Comparison of ENCODE assay signal across 12 mouse cellular contexts in genomic region chr8:106368501-106368900, GRCm38 (mm10). TPM values are rescaled to one million over a fixed set of nuclear protein-coding genes. Genes with fewer than 3 reads are reported as not detected.
DNase-seq lines count a peak whose midpoint lies in the region; ATAC-seq and TF ChIP-seq lines count a peak whose summit lies in the region.
"Had no signal": no experiment of that assay in that cellular context is flagged by ENCODE, and none has a peak within 500 bp of the region (broad histone marks: within the 10 kb centered on the region; RNA-seq: fewer than 3 reads in every experiment).

No protein-coding gene starts in this region.

- peak; percentile 40 for TF ChIP-seq CTCF in heart, adult 2 months (IDR thresholded peaks at IDR 0.05)
- peak; percentile 30; the same call in 1 of the 2 replicates for TF ChIP-seq CTCF in lung, postnatal 0 days (IDR thresholded peaks at IDR 0.05)
- peak; percentile 57 for TF ChIP-seq CTCF in stomach, postnatal 0 days (IDR thresholded peaks at IDR 0.05; ENCODE audit: low read depth)

- no peaks in the 10 kb centered on the region for H3K9me3 ChIP-seq in lung, postnatal 0 days (ENCODE audit: low read length)
- no peaks in the 10 kb centered on the region for H3K9me3 ChIP-seq in stomach, postnatal 0 days (ENCODE audit: control insufficient read depth, low read length)

- H3K27me3 ChIP-seq in heart, adult 2 months (ENCODE audit: control insufficient read depth, insufficient read depth, low read length) = no peaks in the 10 kb centered on the region
- no peaks in the 10 kb centered on the region for H3K27me3 ChIP-seq in lung, postnatal 0 days (replicated peaks; ENCODE audit: insufficient read depth, low read length)
- H3K27me3 ChIP-seq in stomach, postnatal 0 days (ENCODE audit: control insufficient read depth, insufficient read depth, low read length) = no peaks in the 10 kb centered on the region

- H3K36me3 ChIP-seq in heart, adult 2 months (ENCODE audit: control insufficient read depth, insufficient read depth, low read length) = no peaks in the 10 kb centered on the region
- no peaks in the 10 kb centered on the region for H3K36me3 ChIP-seq in lung, postnatal 0 days (ENCODE audit: insufficient read depth, low read length)
- no peaks in the 10 kb centered on the region for H3K36me3 ChIP-seq in stomach, postnatal 0 days (ENCODE audit: control insufficient read depth, insufficient read depth, low read length)
- H3K36me3 ChIP-seq: hindbrain, embryonic 10.5 days had no signal

- H3K9ac ChIP-seq in heart, adult 2 months (ENCODE audit: low read depth, low read length) = no peak overlapping the region
- no peak overlapping the region for H3K9ac ChIP-seq in lung, postnatal 0 days (replicated peaks; ENCODE audit: low read depth)
- no peak overlapping the region for H3K9ac ChIP-seq in stomach, postnatal 0 days (ENCODE audit: low read length)

- intact Hi-C loops in heart, adult 2 months (cut with DNase I) = no loop called here
- intact Hi-C loops in left cerebral cortex, postnatal 14 days (cut with DNase I) = no loop called here

- TF ChIP-seq EP300 in heart, adult 2 months (IDR thresholded peaks at IDR 0.05; ENCODE audit: insufficient read depth, low read depth, low read length) = no peak
- TF ChIP-seq EP300 in lung, postnatal 0 days (IDR thresholded peaks at IDR 0.05) = no peak
- no peak for TF ChIP-seq EP300 in stomach, postnatal 0 days (optimal IDR thresholded peaks at IDR 0.05)

- WGBS in heart, adult 2 months = 67% methylated on average over 3 of the region's 3 CpGs
- 62% methylated on average over 3 of the region's 3 CpGs for WGBS in lung, postnatal 0 days
- WGBS in stomach, postnatal 0 days = 70% methylated on average over 3 of the region's 3 CpGs

- no peak for DNase-seq in heart, adult 2 months
- DNase-seq in heart, adult 11 months = no peak
- DNase-seq in lung, postnatal 0 days (ENCODE audit: low spot score) = no peak
- no peak for DNase-seq in lung, adult 18-20 months
- peak; percentile 70 for DNase-seq in R1 (ENCODE audit: low read depth, low spot score)
- no peak for DNase-seq in stomach, postnatal 0 days (ENCODE audit: low spot score)
- no peak for DNase-seq in left cerebral cortex, postnatal 14 days (ENCODE audit: low spot score in 2 of 2)
- DNase-seq: kidney, adult 2 months had no signal

- H3K4me2 ChIP-seq in lung, postnatal 0 days (replicated peaks; ENCODE audit: low read depth, low read length) = no peak overlapping the region
- no peak overlapping the region for H3K4me2 ChIP-seq in stomach, postnatal 0 days (replicated peaks; ENCODE audit: low read depth)
- H3K4me2 ChIP-seq: heart, embryonic 11.5 days had no signal

- no peak overlapping the region for H3K27ac ChIP-seq in heart, adult 2 months
- no peak overlapping the region for H3K27ac ChIP-seq in lung, postnatal 0 days (ENCODE audit: low read length)
- H3K27ac ChIP-seq in stomach, postnatal 0 days (replicated peaks) = no peak overlapping the region
- H3K27ac ChIP-seq: hindbrain, embryonic 10.5 days; macrophage had no signal

- no peaks in the 10 kb centered on the region for H3K79me2 ChIP-seq in heart, adult 2 months (replicated peaks; ENCODE audit: control insufficient read depth, insufficient read depth, low read length)

- H3K4me3 ChIP-seq in heart, adult 2 months = no peak overlapping the region
- H3K4me3 ChIP-seq in lung, postnatal 0 days (ENCODE audit: low read depth, low read length) = no peak overlapping the region
- H3K4me3 ChIP-seq in stomach, postnatal 0 days (ENCODE audit: low read depth, low read length) = no peak overlapping the region
- H3K4me3 ChIP-seq: hindbrain, embryonic 10.5 days had no signal

- TF ChIP-seq POLR2A in heart, adult 2 months (IDR thresholded peaks at IDR 0.05; ENCODE audit: insufficient read depth, low read depth, low read length) = no peak

- no peak for ATAC-seq in lung, postnatal 0 days
- no peak for ATAC-seq in stomach, postnatal 0 days (ENCODE audit: low FRiP score, low TSS enrichment)
- no peak for ATAC-seq in cerebellum, adult (ENCODE audit: insufficient number of reproducible peaks, low FRiP score, low TSS enrichment)

- H3K4me1 ChIP-seq in heart, adult 2 months (ENCODE audit: control insufficient read depth, insufficient read depth, low read length) = no peaks in the 10 kb centered on the region; the same call in 1 of the 2 replicates
- no peaks in the 10 kb centered on the region for H3K4me1 ChIP-seq in lung, postnatal 0 days (ENCODE audit: insufficient read depth, low read depth, low read length)
- no peaks in the 10 kb centered on the region for H3K4me1 ChIP-seq in stomach, postnatal 0 days (replicated peaks; ENCODE audit: control insufficient read depth, insufficient read depth)
- H3K4me1 ChIP-seq: hindbrain, embryonic 10.5 days had no signal

RNA-seq across cellular contexts. Expression of gene Smpd3, which starts 30.7 kb away (rescaled TPM):
- 1 to 10 TPM; 3.1 TPM for total RNA-seq in heart, adult 2 months (2021)
- polyA plus RNA-seq in heart, adult 2 months (2012; rRNA removed) = 2.1 and 2.4 TPM in 2 replicates
- polyA plus RNA-seq in lung, postnatal 0 days (2015; fragmentation: Nextera tagmentation; extraction: Ambion mirVana) = 1.5 and 1.7 TPM in 2 replicates
- polyA plus RNA-seq in stomach, postnatal 0 days (2015; fragmentation: Nextera tagmentation; extraction: Ambion mirVana) = 47.6 and 47.7 TPM in 2 replicates
- total RNA-seq in left cerebral cortex, postnatal 14 days (2021) = 10 to 100 TPM; 85.0 to 87.5 TPM

RNA-seq across cellular contexts. Expression of gene Zfp90, which starts 46.6 kb away (rescaled TPM):
- 1 to 10 TPM; 2.7 to 3.8 TPM for total RNA-seq in heart, adult 2 months (2021)
- 1.8 and 2.8 TPM in 2 replicates for polyA plus RNA-seq in heart, adult 2 months (2012; rRNA removed)
- polyA plus RNA-seq in lung, postnatal 0 days (2015; fragmentation: Nextera tagmentation; extraction: Ambion mirVana) = 8.8 and 9.9 TPM in 2 replicates
- 8.6 and 8.8 TPM in 2 replicates for polyA plus RNA-seq in stomach, postnatal 0 days (2015; fragmentation: Nextera tagmentation; extraction: Ambion mirVana)
- 10 to 100 TPM; 11.8 to 12.8 TPM for total RNA-seq in left cerebral cortex, postnatal 14 days (2021)

Comparison
In these comparisons a context has a peak if more than half of its experiments do, and no peak if none do; other contexts are left out.
1. RNA of gene Smpd3, which starts 30.7 kb away (polyA plus RNA-seq): 47.6 to 47.7 TPM in stomach, postnatal 0 days; 2.1 to 2.4 TPM in heart, adult 2 months and 1.5 to 1.7 TPM in lung, postnatal 0 days; every median in the first group is over 10 times any median in the second.
2. Peak in every context shown above with its lines, with median percentiles within 50 percentile points of each other: CTCF ChIP-seq.